Mouse (Mus musculus) lung, postnatal 0 days (tissue): ENCODE measurements around the gene Aldoc. TPM values are rescaled to one million over a fixed set of nuclear protein-coding genes. Genes with fewer than 3 reads are reported as not detected.

ENCODE experiments used
- ATAC-seq: fragments of 200-750 bp; cut with Nextera tagmentation; 2 replicates; pipeline ENCODE4 v1.8.0; 2017; ENCODE audit warnings: moderate library complexity
- DNase-seq: peaks from one replicate; pipeline ENCODE4 v3.0.0-alpha.2; 2016; ENCODE audit warnings: low spot score
- H3K27ac ChIP-seq: fragments of 300-500 bp; sonication (generic); 2 replicates; pipeline ENCODE4 v1.5.1; 2014; ENCODE audit warnings: antibody characterized with exemption, mild to moderate bottlenecking, low read length, mixed read lengths
- H3K27me3 ChIP-seq: fragments of 300-500 bp; sonication (generic); replicated peaks from 2 replicates; pipeline ENCODE4 v1.6.1; 2014; ENCODE audit warnings: low read length, mixed read lengths; ENCODE audit not compliant: insufficient read depth
- H3K36me3 ChIP-seq: fragments of 300-500 bp; sonication (generic); 2 replicates; pipeline ENCODE4 v1.6.1; 2014; ENCODE audit warnings: low read length, mixed read lengths; ENCODE audit not compliant: insufficient read depth
- H3K4me1 ChIP-seq: fragments of 300-500 bp; sonication (generic); 2 replicates; pipeline ENCODE4 v1.6.1; 2014; ENCODE audit warnings: antibody characterized with exemption, low read depth, low read length, mixed read lengths; ENCODE audit not compliant: insufficient read depth
- H3K4me2 ChIP-seq: fragments of 300-500 bp; sonication (generic); replicated peaks from 2 replicates; pipeline ENCODE4 v1.6.1; 2014; ENCODE audit warnings: low read depth, mild to moderate bottlenecking, low read length, moderate library complexity, mixed read lengths
- H3K4me3 ChIP-seq: fragments of 300-500 bp; sonication (generic); 2 replicates; pipeline ENCODE4 v1.5.1; 2014; ENCODE audit warnings: low read depth, low read length
- H3K9ac ChIP-seq: fragments of 300-500 bp; sonication (generic); replicated peaks from 2 replicates; pipeline ENCODE4 v1.6.1; 2014; ENCODE audit warnings: low read depth, mild to moderate bottlenecking
- H3K9me3 ChIP-seq: fragments of 300-500 bp; sonication (generic); 2 replicates; pipeline ENCODE4 v1.6.1; 2016; ENCODE audit warnings: low read length, mixed read lengths
- CTCF ChIP-seq: IDR thresholded peaks from 2 replicates; pipeline ENCODE4 v1.5.1; 2016; ENCODE audit warnings: antibody characterized with exemption, mild to moderate bottlenecking
- EP300 ChIP-seq: IDR thresholded peaks from 2 replicates; pipeline ENCODE4 v1.6.1; 2016; ENCODE audit warnings: antibody characterized with exemption, mild to moderate bottlenecking, control low read depth
- WGBS: fragments of 180-500 bp; shearing (Covaris S2); extraction: QIAGEN DNeasy Blood & Tissue Kit; methylation state at CpG from one replicate; pipeline ENCODE4 v1.1.7; 2014; 5-methylcytosine and 5-hydroxymethylcytosine counted together
- polyA plus RNA-seq: library from polyadenylated mRNA; unstranded; fragments of >200 nt; fragmentation: Nextera tagmentation; extraction: Ambion mirVana; gene quantifications from 2 replicates; pipeline ENCODE4 v1.2.1, GENCODE M21; 2015

Aldoc gene
- polyA plus RNA-seq, 1 experiment from 2014 or later, result 12.7 TPM

- WGBS, result 68% methylated on average over 15 of the region's 15 CpGs
- H3K9ac ChIP-seq, result no peak overlapping the region
- H3K4me2 ChIP-seq, result no peak overlapping the region
- 0 out of 2 replicates have a peak overlapping the region, but pooled peaks have one; percentile 9 for H3K27ac ChIP-seq
- no peaks in the 10 kb centered on the region for H3K9me3 ChIP-seq
- H3K4me3 ChIP-seq, result no peak overlapping the region
- ATAC-seq, result peak; percentile 67
- H3K27me3 ChIP-seq, result no peaks in the 10 kb centered on the region
- no peaks in the 10 kb centered on the region for H3K36me3 ChIP-seq
- no peaks in the 10 kb centered on the region for H3K4me1 ChIP-seq
- peak; percentile 49 for DNase-seq
- TF ChIP-seq EP300 (no peak), CTCF (no peak)
These were observed 44.9 kb downstream of the Aldoc start for GRCm38 (mm10) chr11:78367456-78368225.

GRCm38 (mm10) chr11:78370389-78370788 lies 47.6 kb downstream of the Aldoc start:
- 27% methylated on average over 1 of the region's 1 CpGs for WGBS
- no peaks in the 10 kb centered on the region for H3K4me1 ChIP-seq
- no peak overlapping the region for H3K4me2 ChIP-seq
- DNase-seq, result peak; percentile 86
- TF ChIP-seq CTCF (no peak), EP300 (peak; percentile 78)
- H3K4me3 ChIP-seq, result no peak overlapping the region
- H3K9me3 ChIP-seq, result no peaks in the 10 kb centered on the region
- peak overlapping the region; percentile 70 for H3K27ac ChIP-seq
- no peaks in the 10 kb centered on the region for H3K36me3 ChIP-seq
- no peaks in the 10 kb centered on the region for H3K27me3 ChIP-seq
- peak; percentile 85 for ATAC-seq
- no peak overlapping the region for H3K9ac ChIP-seq

DNA sequence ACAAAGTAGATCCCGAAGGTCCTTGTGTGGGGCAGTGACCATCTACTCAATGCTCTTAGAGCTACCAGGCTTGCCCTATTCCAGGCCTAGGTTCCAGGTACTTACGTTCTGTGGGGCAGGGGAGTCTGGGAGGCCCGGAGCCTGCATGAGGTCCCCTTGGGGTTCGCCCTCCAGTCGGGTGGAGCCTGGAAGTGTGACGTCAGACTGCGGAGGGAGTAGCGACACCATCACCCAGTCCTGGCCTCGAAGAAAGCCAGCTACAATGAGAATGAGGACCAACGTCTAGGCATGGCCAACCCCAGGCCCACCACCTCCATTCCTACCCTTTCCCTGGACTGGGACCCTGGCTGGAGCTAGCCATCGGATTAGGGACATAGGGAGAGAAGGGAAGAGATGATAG lies 48.9 kb downstream of the Aldoc start:
- Histone ChIP-seq H3K27me3 (no peaks in the 10 kb centered on the region), H3K36me3 (no peaks in the 10 kb centered on the region), H3K27ac (no peak overlapping the region), H3K4me1 (no peaks in the 10 kb centered on the region), H3K4me3 (no peak overlapping the region), H3K4me2 (no peak overlapping the region), H3K9ac (no peak overlapping the region), H3K9me3 (no peaks in the 10 kb centered on the region)
- TF ChIP-seq CTCF, result no peak
- no peak for TF ChIP-seq EP300
- ATAC-seq, result no peak
- WGBS, result 84% methylated on average over 11 of the region's 11 CpGs
- DNase-seq, result no peak

GRCm38 (mm10) chr11:78372166-78372565 lies 49.4 kb downstream of the Aldoc start:
- H3K4me3 ChIP-seq, result no peak overlapping the region
- no peaks in the 10 kb centered on the region for H3K27me3 ChIP-seq
- H3K9ac ChIP-seq, result no peak overlapping the region
- TF ChIP-seq EP300 (no peak), CTCF (no peak)
- no peaks in the 10 kb centered on the region for H3K36me3 ChIP-seq
- DNase-seq (no peak), ATAC-seq (no peak)
- H3K27ac ChIP-seq, result no peak overlapping the region
- H3K4me2 ChIP-seq, result no peak overlapping the region
- WGBS, result 49% methylated on average over 3 of the region's 3 CpGs
- no peaks in the 10 kb centered on the region for H3K4me1 ChIP-seq
- H3K9me3 ChIP-seq, result no peaks in the 10 kb centered on the region

DNA sequence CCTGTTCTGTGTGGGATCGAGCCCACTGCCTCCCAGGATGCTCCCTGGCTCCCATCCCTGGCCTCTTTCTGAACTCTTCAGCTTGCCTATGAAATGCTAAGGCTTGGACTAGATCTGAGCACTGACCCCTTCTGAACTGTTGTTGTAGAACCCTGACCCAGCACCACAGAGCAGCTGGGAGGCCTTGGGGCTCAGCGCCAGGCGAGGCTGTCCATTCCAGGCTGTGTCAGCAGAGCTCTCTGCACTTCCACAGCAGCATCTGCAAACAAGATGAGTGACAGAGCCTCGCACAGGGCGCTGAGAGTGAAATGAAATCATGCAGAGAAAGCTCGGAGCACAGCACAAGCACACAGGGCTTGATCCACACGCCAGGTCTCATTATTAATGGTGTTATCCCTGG lies 49.8 kb downstream of the Aldoc start:
- Histone ChIP-seq H3K4me1 (no peaks in the 10 kb centered on the region), H3K36me3 (no peaks in the 10 kb centered on the region), H3K27me3 (no peaks in the 10 kb centered on the region), H3K4me2 (no peak overlapping the region), H3K4me3 (no peak overlapping the region), H3K9me3 (no peaks in the 10 kb centered on the region), H3K27ac (no peak overlapping the region), H3K9ac (no peak overlapping the region)
- ATAC-seq (no peak), DNase-seq (no peak)
- WGBS, result 43% methylated on average over 7 of the region's 7 CpGs
- TF ChIP-seq CTCF (no peak), EP300 (no peak)

GRCm38 (mm10) chr11:78374147-78374546 lies 51.4 kb downstream of the Aldoc start:
- no peak overlapping the region for H3K4me3 ChIP-seq
- no peak overlapping the region for H3K4me2 ChIP-seq
- DNase-seq (no peak), ATAC-seq (no peak)
- no peaks in the 10 kb centered on the region for H3K4me1 ChIP-seq
- WGBS, result 75% methylated on average over 8 of the region's 8 CpGs
- H3K9ac ChIP-seq, result no peak overlapping the region
- TF ChIP-seq CTCF (no peak), EP300 (no peak)
- no peak overlapping the region for H3K27ac ChIP-seq
- no peaks in the 10 kb centered on the region for H3K9me3 ChIP-seq
- no peaks in the 10 kb centered on the region for H3K36me3 ChIP-seq
- no peaks in the 10 kb centered on the region for H3K27me3 ChIP-seq

Other genes starting within 250 kb of the Aldoc start
- 14.8 and 17.7 TPM in 2 replicates for gene Eral1, start 242.6 kb upstream of the Aldoc start, polyA plus RNA-seq
- gene Fam222b, start 228.3 kb upstream of the Aldoc start, polyA plus RNA-seq, result 8.6 and 10.0 TPM in 2 replicates
- 33.0 and 33.9 TPM in 2 replicates for gene Traf4, start 157.4 kb upstream of the Aldoc start, polyA plus RNA-seq
- 11.7 and 14.4 TPM in 2 replicates for gene Nek8, start 146.3 kb upstream of the Aldoc start, polyA plus RNA-seq
- 18.2 and 20.0 TPM in 2 replicates for gene Tlcd1, start 146.3 kb upstream of the Aldoc start, polyA plus RNA-seq
- 991 and 1,079 TPM in 2 replicates for gene Rpl23a, start 139.4 kb upstream of the Aldoc start, polyA plus RNA-seq
- 103 and 104 TPM in 2 replicates for gene Rab34, start 134.5 kb upstream of the Aldoc start, polyA plus RNA-seq
- gene Proca1, start 129.6 kb upstream of the Aldoc start, polyA plus RNA-seq, result 8.1 and 11.2 TPM in 2 replicates
- gene Sdf2, start 77.2 kb upstream of the Aldoc start, polyA plus RNA-seq, result 96.2 and 109 TPM in 2 replicates
- gene Supt6, start 77.0 kb upstream of the Aldoc start, polyA plus RNA-seq, result 11.4 and 12.2 TPM in 2 replicates
- gene 2610507B11Rik, start 61.2 kb upstream of the Aldoc start, polyA plus RNA-seq, result 59.9 and 72.9 TPM in 2 replicates
- gene BC030499, start 32.1 kb upstream of the Aldoc start, polyA plus RNA-seq, result 0.33 TPM in 1 of 2 replicates, not detected in the other
- 1.4 and 2.5 TPM in 2 replicates for gene Spag5, start 21.4 kb upstream of the Aldoc start, polyA plus RNA-seq
- gene Pigs, start 5.4 kb downstream of the Aldoc start, polyA plus RNA-seq, result 47.2 and 49.2 TPM in 2 replicates
- 35.6 and 37.5 TPM in 2 replicates for gene Unc119, start 20.5 kb downstream of the Aldoc start, polyA plus RNA-seq
- gene Foxn1, start 63.6 kb downstream of the Aldoc start, polyA plus RNA-seq, result not detected in 2 replicates
- gene Slc13a2, start 99.2 kb downstream of the Aldoc start, polyA plus RNA-seq, result 0.43 and 0.51 TPM in 2 replicates
- gene Slc46a1, start 142.7 kb downstream of the Aldoc start, polyA plus RNA-seq, result 10.6 and 11.9 TPM in 2 replicates
- gene Sarm1, start 174.8 kb downstream of the Aldoc start, polyA plus RNA-seq, result 0.16 and 0.27 TPM in 2 replicates
- gene Vtn, start 176.1 kb downstream of the Aldoc start, polyA plus RNA-seq, result 10.1 and 11.3 TPM in 2 replicates
- not detected in 2 replicates for gene Sebox, start 180.5 kb downstream of the Aldoc start, polyA plus RNA-seq
- gene Tmem199, start 189.2 kb downstream of the Aldoc start, polyA plus RNA-seq, result 32.3 and 32.4 TPM in 2 replicates
- 105 and 111 TPM in 2 replicates for gene Poldip2, start 189.2 kb downstream of the Aldoc start, polyA plus RNA-seq
- gene Tnfaip1, start 213.4 kb downstream of the Aldoc start, polyA plus RNA-seq, result 93.3 and 96.6 TPM in 2 replicates
- gene Ift20, start 213.4 kb downstream of the Aldoc start, polyA plus RNA-seq, result 216 and 222 TPM in 2 replicates
- gene Tmem97, start 227.8 kb downstream of the Aldoc start, polyA plus RNA-seq, result 36.0 and 46.0 TPM in 2 replicates